Mouse (Mus musculus): ENCODE data around the gene Actl6b.
A peak's percentile ranks its signal among the peaks of the same experiment; 100 is the strongest.

Actl6b gene

DNA sequence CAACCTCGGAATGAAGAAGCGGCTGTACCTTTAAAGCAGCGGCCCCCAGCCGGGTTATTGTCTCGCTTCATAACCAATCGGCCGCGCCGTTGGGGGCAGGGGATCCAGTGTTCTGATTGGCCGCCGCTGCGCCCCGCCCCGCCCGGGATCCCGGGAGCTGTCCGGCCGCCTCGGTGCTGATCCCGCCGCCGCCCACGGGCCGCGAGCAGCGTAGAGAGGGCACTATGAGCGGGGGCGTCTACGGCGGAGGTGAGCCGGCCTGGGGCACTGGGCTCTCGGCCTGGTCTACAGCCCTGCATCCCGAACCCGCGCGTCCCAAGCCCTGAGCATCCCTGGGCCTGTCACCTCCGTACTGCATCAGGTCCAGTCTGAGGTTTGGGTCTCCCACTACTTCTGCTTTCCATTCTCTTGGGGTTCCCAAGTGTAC lies at the start of gene Actl6b:
Gene Actl6b (plus strand): TSS at position 107 of the 427 bp plus-strand sequence.
- peak; percentile 97 to 99 for DNase-seq

DNA sequence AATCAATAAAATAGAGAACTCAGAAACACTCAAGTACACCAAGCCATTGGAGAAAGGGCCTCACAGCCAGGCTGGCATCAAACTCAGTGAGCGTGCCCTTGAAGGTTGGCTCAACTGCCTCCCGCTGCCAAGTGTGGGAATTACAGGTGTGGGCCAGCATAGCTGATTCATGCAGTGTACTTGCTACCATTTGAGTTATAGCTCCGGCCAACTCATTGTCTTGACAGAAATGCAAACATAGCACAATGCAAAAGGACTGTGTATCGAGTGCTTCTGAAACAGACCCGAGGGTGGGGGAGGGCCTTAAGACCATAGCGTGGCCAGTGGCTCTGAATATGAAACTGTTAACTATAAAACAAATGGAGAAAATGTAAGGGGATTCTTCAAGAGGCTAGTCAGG lies 49.3 kb upstream of the Actl6b start:
- DNase-seq = no peak

DNA sequence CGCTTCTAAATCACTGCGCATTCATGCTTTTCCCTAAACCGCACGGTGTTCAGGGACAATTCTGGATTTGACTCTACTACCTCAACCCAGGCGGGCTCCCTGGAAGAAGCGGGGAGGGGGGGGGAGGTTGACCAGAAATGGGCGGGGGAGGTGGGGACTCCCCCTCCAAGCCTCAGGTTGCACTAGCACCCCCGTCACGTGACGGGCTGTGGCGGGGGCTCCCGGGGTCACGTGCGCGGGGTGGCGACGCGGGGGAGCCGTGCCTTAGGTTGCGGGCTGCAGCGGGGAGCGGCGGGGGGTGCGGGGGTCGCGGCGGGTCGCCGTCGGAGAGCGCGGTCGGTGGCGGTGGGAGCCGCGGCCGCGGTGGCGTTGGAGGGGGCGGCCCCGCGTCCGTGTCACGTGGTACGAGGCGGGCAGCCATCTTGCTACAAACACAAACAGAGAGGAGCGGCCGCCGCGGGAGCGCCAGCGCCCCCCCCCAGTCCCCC lies 43.3 kb upstream of the Actl6b start:
- DNase-seq = peak; percentile 89 to 92

DNA sequence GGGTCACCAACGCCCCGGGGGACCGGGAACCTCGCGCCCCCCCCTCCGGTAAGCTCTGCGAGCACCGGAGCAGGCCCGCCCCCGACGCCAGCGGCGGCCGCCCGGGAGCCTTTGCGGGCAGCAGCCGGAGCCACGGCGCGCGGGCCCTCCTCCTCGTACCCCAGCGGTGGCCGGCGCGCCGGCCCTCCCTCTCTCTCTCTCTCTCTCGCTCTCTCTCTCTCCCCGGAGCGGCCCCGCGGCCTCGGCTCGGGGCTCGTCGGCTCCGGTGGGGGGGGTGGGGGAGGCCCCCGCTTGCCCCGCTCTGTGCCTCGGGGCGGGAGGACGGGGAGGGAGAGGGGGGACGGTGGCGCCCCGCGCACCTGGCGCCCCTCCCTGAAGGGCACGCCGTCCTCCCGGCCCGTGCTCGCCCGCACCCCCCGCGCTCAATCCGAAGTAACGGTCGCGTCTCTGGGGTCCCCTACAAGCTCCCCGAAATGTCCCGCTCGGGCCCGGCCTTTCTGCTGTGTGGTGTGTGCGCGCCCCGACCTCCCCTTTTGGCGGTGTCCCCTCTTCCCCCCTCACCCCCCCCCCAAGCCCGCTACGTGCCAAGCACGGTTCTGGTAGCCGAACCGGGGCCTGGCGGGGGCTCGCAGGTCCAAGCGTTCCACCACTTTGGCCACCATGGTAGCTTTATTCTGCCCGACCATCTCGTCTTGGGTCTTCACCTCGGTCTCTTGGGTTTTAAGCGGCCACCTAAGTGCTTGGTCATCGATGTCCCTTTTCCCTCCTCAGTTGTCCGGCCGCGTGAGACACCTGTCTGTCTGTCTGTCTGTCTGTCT lies 42.5 kb upstream of the Actl6b start:
- DNase-seq = peak; percentile 48 to 58

DNA sequence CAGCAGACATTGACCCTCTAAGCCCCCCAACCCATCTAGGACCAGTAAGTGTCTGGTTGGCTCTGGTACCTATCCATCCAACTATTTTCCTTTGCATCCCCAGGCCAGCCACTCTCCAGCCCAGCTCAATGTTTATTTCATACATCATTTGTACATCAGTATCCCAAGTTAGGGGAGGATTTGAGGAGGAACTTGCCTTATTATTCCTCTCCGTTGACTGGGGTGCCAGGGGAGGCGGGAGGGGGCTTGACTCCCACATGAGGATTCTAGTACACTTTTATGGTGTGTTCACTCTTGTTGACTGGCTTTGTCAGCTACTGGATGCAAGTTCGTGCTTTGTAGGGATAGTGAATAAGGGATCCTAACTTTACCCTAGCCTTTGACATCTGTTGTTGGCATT lies 41.6 kb upstream of the Actl6b start:
- DNase-seq = no peak

DNA sequence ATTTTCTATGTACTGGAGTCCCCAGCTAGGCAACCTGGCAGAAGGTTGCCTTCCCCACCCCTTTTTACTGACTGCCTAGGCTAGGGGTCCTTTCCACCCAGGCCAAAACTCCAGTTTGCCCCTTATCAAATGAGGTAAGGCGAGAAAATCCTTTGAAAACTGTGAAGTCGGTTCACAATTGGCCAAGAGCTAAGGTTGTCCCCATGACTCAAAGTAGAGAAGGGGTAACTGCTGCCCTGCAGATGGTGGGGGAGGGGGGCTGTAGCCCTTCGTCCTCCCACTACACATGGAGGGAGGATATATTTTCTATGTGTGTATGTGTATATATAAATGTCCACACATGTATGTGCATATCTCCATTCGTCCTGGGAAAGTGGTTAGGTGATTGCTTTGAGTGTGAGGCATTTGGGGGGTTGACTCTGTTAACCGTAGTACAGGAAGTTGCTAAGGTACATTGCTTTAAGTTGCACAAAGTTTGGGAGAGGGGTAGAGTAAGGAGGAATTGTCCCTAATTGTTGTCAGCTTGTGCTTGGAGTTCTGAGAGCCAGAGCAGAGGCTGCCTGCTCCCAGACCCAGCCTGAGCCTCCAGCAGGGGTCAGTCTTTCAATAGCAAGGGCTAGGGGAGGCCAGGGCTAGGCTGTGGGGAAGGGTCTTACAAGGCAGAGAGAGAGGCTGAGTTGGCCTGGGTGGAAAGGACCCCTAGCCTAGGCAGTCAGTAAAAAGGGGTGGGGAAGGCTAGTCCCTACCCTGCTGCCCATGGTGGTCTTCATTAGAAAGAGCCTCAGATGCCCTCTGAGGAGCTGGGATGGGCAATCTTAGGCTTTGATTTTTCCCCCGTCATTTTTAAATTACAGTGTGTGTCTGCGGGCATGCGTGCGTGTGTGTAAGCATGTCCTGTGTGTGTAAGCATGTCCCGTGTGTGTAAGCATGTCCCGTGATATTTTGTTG lies 40.2 kb upstream of the Actl6b start:
- peak; percentile 32 to 68 for DNase-seq

DNA sequence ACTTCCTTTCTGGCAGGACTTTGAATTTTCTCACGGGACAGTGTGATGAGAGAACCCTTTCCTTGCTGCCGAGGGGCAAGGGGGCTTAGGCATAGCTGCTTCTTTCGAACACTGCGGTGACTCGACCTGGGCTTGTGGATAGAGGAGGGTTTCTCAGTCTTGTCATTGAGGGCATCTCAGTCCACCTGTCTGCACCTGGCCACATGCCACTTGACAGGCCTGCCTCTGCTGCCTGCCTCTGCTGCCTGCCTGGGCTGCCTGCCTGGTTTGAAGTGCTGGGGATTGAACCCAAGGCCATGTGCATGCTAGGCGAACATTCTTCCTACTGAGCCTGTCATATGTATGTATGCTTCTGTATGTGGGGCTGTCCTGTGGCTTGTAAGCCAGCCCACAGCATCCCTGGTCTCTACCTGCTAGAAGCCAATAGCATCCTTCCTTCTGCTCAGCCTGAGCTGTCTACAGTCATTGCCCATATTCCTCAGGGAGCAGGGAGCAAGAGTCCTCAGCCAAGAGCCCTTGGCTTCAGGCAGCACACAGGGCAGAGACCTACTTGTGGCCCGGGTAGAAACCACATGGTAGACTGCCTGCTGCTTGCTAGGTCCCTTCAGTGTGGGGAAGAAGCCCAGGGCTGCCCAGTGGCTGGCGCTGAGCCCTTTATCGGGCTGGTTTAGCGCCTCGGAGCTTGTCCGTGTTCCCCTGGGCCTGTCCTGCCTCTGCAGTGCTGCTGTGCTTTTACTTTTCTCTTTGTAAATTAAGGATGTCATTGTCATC lies 39.2 kb upstream of the Actl6b start:
- DNase-seq = peak; percentile 59 to 79

DNA sequence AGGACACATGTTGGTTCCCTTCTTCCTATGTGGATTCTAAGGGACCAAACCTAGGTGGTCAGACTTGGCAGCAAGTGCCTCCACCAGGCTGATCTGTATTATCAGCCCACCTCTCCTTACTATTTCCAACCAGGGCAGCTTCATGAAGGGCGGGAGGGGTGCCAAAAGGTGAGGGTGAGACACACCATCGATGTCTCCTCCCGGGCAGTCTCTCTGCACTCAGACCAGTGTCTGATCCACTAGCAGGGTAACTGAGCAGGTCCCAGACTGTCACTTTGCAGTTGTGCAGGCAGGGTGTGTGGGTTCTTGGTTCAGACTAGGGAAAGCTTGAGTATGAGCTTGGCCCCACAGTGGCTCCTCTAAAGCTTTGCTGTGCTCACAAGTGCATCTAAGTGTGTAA lies 38.5 kb upstream of the Actl6b start:
- DNase-seq = peak in 1 of 2 experiments; percentile 46

DNA sequence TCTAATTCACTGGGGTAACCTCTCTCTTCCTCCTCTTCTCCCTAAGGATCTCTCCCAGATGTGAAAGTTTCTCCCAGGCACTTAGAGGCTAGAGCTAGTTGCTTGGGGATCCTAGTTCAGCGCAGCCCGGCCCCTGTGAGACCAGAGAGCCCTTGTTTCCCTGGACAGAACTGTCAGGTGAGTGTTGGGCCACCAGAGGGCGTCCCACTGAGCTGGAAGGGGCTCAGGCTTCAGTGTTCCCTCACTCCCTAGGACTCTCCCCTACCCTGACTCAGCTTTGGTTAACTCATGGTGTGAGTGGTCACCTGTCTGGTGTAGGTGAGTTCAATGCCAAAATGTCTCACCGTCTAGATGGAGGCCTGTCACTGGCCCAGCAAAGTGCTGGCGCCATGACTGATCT lies 34.9 kb upstream of the Actl6b start, which contains the start of gene Gigyf1:
Gene Gigyf1 (plus strand): TSS at position 113 of the 400 bp plus-strand sequence.
- DNase-seq = peak; percentile 47 to 70

DNA sequence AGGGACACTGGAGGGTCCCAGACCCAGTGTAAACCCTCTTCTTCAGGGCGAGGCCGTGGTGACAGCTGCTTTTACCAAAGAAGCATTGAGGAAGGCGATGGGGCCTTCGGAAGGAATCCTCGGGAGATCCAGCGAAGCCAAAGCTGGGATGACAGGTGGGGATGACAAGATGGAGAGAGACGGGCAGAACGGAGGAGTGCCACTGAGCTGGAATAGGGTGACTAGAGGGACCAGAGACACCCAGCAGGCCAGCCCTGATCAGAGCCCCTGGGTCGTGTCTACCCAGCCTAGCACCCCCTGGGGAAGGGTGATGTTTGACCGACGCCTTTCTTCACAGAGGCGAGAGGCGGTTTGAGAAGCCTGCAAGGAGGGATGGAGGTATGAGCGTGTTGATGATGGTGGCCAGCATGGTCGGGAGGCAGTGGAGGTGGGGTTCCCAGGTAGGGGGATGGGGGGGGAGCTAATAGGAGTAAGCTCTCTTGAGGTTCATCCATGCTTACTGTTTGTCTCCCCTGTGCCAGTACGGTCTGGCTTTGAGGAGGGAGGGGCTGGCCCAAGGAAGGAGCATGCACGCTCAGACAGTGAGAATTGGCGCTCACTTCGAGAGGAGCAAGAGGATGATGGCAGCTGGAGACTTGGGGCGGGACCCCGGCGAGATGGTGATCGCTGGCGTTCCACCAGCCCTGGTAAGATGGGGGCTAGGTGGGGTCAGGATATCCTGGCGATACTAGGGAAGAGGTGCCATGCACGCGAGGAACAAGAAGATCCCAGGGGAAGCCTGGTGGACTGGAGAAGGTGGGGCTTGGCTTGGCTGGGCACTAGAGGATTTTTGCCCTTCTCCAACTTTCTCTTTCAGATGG lies 33.4 kb upstream of the Actl6b start:
- no peak for DNase-seq

DNA sequence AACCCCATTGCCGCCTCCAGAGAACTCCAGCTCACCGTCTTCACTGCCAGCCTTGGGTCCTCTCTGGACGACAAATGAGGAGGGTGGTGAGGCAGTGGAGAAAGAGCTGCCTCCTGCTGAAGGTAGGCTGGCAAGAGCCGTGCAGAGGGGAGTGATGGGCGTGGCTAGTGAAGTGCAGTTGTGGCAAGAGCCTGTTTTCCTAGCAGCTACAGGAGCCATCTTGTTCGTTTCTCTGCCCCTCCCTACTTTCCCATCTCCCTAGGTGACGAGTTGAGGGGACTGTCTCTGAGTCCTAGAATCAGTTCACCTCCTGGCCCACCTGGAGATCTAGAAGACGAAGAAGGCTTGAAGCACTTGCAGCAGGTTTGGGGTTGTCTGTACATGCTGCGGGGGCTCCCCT lies 31.5 kb upstream of the Actl6b start:
- no peak for DNase-seq

DNA sequence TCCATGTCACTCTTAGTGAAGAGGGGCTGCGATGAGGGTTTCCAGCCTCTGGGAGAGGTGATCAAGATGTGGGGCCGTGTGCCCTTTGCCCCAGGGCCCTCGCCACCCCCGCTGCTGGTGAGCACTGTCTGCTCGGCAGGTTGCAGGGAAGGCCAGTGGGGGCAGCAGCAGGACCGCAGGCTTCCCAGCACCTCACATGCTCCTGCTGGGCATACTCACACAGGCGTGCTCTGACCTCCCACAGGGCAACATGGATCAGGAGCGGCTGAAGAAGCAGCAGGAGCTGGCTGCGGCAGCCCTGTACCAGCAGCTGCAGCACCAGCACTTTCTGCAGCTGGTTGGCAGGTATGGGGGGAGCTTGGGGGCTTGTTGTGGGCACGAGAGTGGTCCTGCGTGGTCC lies 30.6 kb upstream of the Actl6b start:
- DNase-seq = peak in 1 of 2 experiments; percentile 14

DNA sequence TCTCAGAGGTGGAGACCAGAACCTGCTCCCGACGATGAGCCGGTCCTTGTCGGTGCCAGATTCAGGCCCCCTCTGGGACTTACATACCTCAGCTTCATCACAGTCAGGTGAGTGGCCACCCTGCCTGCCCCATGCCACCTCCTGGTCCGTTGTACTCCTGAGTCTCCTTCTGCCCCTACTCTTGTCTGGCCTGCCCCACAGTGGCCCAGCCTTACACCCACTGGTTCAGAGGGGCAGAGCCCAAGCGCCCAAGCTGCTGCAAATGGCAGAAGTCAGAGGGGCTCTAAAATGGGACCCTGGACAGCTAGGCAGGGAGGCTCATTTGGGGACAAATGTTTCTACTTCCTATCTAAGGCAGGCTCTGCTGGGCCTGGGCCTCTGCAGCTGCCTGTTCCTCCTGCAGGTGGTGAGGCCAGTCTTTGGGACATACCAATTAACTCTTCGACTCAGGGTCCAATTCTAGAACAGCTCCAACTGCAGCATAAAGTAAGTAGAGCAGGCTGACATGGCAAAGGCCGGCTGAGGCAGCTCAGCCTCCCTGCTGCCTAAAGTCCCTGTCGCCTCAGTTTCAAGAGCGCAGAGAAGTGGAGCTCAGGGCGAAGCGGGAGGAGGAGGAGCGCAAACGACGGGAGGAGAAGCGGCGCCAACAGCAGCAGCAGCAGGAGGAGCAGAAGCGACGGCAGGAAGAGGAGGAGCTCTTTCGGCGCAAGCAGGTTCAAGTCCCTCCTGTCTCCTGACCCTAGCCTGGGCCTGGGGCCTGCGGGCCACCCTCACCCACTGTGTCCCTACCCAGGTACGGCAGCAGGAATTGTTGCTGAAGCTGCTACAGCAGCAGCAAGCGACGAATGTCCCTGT lies 29.7 kb upstream of the Actl6b start:
- DNase-seq = peak in 1 of 2 experiments; percentile 41

DNA sequence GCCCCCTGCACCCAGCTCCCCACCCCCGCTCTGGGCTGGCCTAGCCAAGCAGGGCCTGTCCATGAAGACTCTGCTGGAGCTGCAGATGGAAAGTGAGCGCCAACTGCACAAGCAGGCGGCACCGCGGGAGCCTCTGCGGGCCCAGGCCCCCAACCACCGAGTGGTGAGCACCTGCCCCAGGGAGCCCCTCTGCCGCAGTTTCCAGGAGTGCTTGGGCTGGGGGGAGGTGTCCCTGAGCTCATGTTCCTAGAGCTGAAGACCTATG lies 29.1 kb upstream of the Actl6b start:
- no peak for DNase-seq

DNA sequence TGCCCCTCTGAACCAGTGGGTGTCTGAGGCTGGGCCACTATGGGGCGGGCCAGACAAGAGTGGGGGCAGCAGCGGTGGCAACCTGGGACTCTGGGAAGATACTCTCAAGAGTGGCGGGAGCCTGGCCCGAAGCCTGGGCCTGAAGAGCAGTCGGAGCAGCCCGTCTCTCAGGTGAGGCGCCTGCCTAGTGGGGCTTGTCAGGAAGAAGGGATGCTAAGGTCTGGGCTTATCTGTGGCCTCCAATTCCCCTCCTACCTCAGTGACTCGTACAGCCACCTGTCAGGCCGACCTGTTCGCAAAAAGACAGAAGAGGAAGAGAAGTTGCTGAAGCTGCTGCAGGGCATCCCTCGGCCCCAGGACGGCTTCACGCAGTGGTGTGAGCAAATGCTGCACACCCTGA lies 28.6 kb upstream of the Actl6b start:
- peak; percentile 42 to 44 for DNase-seq

DNA sequence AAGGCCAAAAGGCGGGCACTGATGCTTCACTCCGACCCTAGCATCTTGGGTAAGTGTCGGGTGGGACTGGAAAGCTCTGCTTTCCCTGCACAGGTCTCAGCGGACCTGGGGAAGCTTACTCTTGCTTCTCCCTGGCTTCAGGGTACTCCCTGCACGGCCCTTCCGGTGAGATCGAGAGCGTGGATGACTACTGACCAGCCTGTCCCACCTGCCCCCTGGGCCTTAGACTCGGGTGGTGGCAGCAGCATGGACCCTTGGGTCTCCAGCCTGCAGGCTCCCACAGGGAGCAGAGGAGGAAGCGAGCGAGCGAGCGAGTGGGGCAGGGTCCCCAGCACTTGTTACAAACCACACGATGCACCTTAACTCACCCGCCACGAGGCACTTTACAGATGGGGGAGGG lies 27.8 kb upstream of the Actl6b start:
- DNase-seq = peak in 1 of 2 experiments; percentile 23

DNA sequence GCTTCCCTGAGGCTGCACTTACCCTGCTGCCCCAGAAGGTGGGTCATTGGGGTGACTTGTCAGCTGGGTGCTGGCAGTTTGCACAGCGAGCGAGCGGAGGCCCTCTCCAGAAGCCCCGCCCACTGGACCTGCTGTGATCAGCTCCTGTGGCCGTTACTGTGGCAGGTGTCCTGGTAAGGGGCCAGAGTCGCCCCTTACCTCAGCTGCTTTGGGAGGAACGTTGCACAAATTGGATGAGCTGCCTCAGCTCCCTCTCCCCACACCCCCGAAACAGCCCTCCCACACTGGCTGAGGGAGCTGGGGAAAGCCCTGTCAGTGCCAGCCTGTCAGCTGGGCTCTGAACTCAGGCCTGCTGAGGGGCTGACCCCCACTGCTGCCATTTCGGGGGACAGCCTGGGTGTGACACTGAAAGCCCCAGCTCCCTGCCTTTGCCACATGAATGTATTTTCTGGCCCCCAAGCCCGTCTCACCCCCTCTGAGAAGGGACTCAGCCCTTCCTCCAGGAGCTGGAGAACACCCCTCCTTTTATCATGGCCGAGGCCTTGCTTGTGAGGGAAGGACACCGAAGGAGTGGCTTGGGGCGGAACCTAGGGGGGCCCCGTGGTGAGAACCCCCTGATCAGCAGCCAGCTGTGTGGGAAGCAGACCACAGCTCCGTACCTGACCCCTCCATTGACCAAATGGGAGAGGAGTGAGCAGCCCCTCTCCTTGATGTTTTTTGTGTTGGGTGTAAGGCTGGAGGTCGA lies 27.0 kb upstream of the Actl6b start:
- DNase-seq = peak; percentile 57 to 74

DNA sequence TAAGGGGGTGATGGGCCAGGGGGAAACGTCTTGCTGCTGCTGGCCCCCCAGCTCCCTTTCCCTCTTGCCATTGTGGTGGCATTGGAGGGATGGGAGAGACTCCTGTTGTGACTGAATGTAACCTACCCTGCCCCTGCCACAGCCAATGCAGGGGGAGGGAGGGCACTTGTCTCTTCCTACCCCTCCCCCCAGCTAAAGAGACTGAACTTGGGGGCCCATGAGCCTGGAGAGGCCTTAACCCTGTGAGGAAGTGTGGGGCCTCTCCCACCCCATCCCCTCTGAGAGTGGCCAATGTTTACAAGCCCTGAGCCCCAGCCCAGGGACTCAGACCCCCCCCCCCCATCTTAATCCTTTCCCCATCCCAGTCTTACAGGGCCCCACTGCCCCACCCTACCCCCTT lies 25.9 kb upstream of the Actl6b start:
- no peak for DNase-seq

DNA sequence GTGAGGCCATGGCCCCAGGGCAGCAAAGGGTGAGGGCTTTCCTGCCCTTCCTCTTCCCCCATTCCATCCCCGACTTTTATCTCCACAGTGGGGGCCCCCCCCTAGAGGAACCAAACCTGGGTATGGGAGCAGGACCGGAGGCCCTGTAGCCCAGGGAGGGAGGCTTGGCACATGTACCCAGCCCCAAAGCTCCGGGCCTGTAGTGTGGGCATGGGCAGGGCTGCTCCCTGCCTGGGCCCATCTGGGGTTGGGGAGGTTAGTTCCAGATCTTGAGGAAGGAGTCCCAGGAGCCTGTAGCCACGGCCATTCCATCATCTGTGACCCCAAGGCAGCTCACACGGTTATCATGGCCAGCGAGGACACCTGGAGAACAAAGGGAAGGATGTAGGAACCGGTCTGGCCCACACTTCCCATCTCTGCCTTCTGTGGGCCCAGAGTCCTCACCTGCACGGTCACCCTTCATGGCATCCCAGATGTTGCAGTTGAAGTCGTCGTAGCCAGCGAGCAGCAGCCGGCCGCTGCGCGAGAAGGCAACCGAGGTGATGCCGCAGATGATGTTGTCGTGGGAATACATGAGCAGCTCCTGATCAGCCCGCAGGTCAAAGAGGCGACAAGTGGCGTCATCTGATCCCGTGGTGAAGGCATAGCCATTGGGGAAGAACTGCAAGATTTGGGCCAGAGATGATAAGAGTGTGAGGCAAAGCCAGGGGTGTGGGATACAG lies 24.9 kb upstream of the Actl6b start:
- peak in 1 of 2 experiments; percentile 46 for DNase-seq
